Comparison of ENCODE assay signal across 14 mouse cellular contexts in genomic region chr5:118811690-118812089, GRCm38 (mm10).
A peak's percentile ranks its signal among the peaks of the same experiment; 100 is the strongest.
DNase-seq lines count a peak whose midpoint lies in the region; ATAC-seq and TF ChIP-seq lines count a peak whose summit lies in the region.
"Had no signal": no experiment of that assay in that cellular context is flagged by ENCODE, and none has a peak within 500 bp of the region (broad histone marks: within the 10 kb centered on the region; RNA-seq: fewer than 3 reads in every experiment).

No protein-coding gene starts in this region.

- H3K27me3 ChIP-seq in intestine, postnatal 0 days (replicated peaks; ENCODE audit: control insufficient read depth, insufficient read depth, low read length), result no peaks in the 10 kb centered on the region
- H3K27me3 ChIP-seq in intestine, embryonic 16.5 days (replicated peaks; ENCODE audit: control insufficient read depth, insufficient read depth, low read length), result no peaks in the 10 kb centered on the region
- H3K27me3 ChIP-seq in embryonic facial prominence, embryonic 10.5 days (replicated peaks; ENCODE audit: low read depth, poor library complexity, severe bottlenecking), result no peaks in the 10 kb centered on the region

- WGBS in intestine, postnatal 0 days, result 45% methylated on average over 5 of the region's 5 CpGs
- WGBS in intestine, embryonic 16.5 days, result 48% methylated on average over 5 of the region's 5 CpGs
- WGBS in embryonic facial prominence, embryonic 10.5 days, result 54% methylated on average over 5 of the region's 5 CpGs

- peak; percentile 44 for TF ChIP-seq CTCF in intestine, postnatal 0 days (IDR thresholded peaks at IDR 0.05; ENCODE audit: low read depth)

- no peaks in the 10 kb centered on the region for H3K4me1 ChIP-seq in intestine, postnatal 0 days (replicated peaks; ENCODE audit: control insufficient read depth, insufficient read depth, low read length)
- H3K4me1 ChIP-seq in intestine, embryonic 16.5 days (ENCODE audit: control insufficient read depth, insufficient read depth, low read length), result no peaks in the 10 kb centered on the region; the same call in 1 of the 2 replicates
- peaks cover 26% of the 10 kb centered on the region for H3K4me1 ChIP-seq in embryonic facial prominence, embryonic 10.5 days

- H3K27ac ChIP-seq in intestine, postnatal 0 days (ENCODE audit: low read depth, low read length), result no peak overlapping the region
- no peak overlapping the region for H3K27ac ChIP-seq in intestine, embryonic 16.5 days (ENCODE audit: low read length)
- H3K27ac ChIP-seq in embryonic facial prominence, embryonic 10.5 days (replicated peaks), result no peak overlapping the region
- H3K27ac ChIP-seq: hindbrain, embryonic 10.5 days had no signal

- no peaks in the 10 kb centered on the region for H3K36me3 ChIP-seq in intestine, postnatal 0 days (ENCODE audit: control insufficient read depth, insufficient read depth)
- no peaks in the 10 kb centered on the region for H3K36me3 ChIP-seq in intestine, embryonic 16.5 days (ENCODE audit: control insufficient read depth, insufficient read depth, low read length)
- H3K36me3 ChIP-seq in embryonic facial prominence, embryonic 10.5 days (replicated peaks), result no peaks in the 10 kb centered on the region
- H3K36me3 ChIP-seq: hindbrain, embryonic 10.5 days had no signal

- H3K9ac ChIP-seq in intestine, postnatal 0 days (ENCODE audit: low read depth, low read length), result no peak overlapping the region
- H3K9ac ChIP-seq in intestine, embryonic 16.5 days (ENCODE audit: low read depth, low read length), result no peak overlapping the region

- no peak overlapping the region for H3K4me3 ChIP-seq in intestine, postnatal 0 days (ENCODE audit: low read depth, low read length)
- H3K4me3 ChIP-seq in intestine, embryonic 16.5 days (ENCODE audit: low read length), result no peak overlapping the region
- no peak overlapping the region for H3K4me3 ChIP-seq in embryonic facial prominence, embryonic 10.5 days
- H3K4me3 ChIP-seq: erythroblast, embryonic 14.5 days; hindbrain, embryonic 10.5 days had no signal

- ATAC-seq in intestine, postnatal 0 days, result no peak
- ATAC-seq in intestine, embryonic 16.5 days, result no peak

- no peak overlapping the region for H3K4me2 ChIP-seq in intestine, postnatal 0 days (replicated peaks; ENCODE audit: low read depth)
- no peak overlapping the region for H3K4me2 ChIP-seq in intestine, embryonic 16.5 days (ENCODE audit: low read depth, low read length)
- H3K4me2 ChIP-seq: heart, embryonic 11.5 days had no signal

- DNase-seq in embryo, embryonic 10 days (ENCODE audit: low spot score), result peak; percentile 43
- DNase-seq in embryo, embryonic 9.5 days (ENCODE audit: extremely low spot score), result no peak
- peak; percentile 12 for DNase-seq in lung, postnatal 14 days
- no peak for DNase-seq in lung, postnatal 10 days
- peak; percentile 32 for DNase-seq in embryonic facial prominence, embryonic 10.5 days (ENCODE audit: low spot score)
- DNase-seq in ovary, adult 18-20 months (ENCODE audit: low spot score), result no peak
- DNase-seq: kidney, adult 11 months; right cerebral cortex, postnatal 14 days; thymus, postnatal 4 days had no signal

- H3K9me3 ChIP-seq in intestine, postnatal 0 days (ENCODE audit: control insufficient read depth), result no peaks in the 10 kb centered on the region
- H3K9me3 ChIP-seq in intestine, embryonic 16.5 days (ENCODE audit: control insufficient read depth, low read length), result no peaks in the 10 kb centered on the region
- H3K9me3 ChIP-seq in embryonic facial prominence, embryonic 10.5 days, result no peaks in the 10 kb centered on the region
- H3K9me3 ChIP-seq: hindbrain, embryonic 10.5 days had no signal

Comparison
In these comparisons a context has a peak if more than half of its experiments do, and no peak if none do; other contexts are left out.
1. DNase-seq: peak in embryo, embryonic 10 days (single experiment), lung, postnatal 14 days (single experiment) and embryonic facial prominence, embryonic 10.5 days (single experiment); none in embryo, embryonic 9.5 days (single experiment), lung, postnatal 10 days (single experiment) and ovary, adult 18-20 months (single experiment).